Mouse (Mus musculus) erythroblast, embryonic 14.5 days (primary cell): ENCODE measurements around the gene Nup210.

ENCODE experiments used
- GATA1 ChIP-seq: IDR thresholded peaks from 2 replicates; pipeline ENCODE4 v1.6.1; 2012; ENCODE audit warnings: low read length, inconsistent platforms, mixed read lengths
- TAL1 ChIP-seq: IDR thresholded peaks from 3 replicates; pipeline ENCODE4 v1.6.1; 2012; ENCODE audit warnings: low read length, inconsistent platforms, mixed read lengths

DNA sequence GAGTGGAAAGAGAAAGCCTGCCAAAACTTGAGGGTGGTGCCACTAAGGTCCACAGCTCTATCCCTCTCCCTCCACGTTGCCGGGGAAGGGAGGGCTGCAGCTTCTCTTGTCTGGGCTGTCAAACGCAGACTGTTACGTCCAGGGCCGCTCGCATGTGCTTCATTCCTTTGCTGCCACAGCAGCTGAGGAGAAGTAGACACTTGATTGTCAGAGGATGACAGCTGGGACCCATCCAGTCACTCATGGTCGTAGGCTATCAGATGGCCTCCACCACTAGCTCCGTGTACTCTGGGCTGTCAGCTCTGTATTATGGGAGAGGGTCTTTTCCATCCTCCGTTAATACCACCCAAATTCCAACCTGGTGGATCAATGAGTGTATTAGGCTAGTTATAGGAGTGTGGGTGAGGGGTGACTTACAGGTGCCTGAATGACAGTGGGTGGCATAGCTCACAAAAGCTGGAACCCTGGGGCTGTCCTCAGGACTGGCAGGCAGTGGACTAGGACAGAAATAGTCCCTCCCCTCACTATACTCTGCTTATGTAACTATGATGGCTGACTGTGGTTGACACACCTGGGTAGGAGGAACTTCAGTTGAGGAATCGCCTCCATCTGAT lies 20.8 kb upstream of the Nup210 start:
- no peak for TF ChIP-seq TAL1
- TF ChIP-seq GATA1: no peak
